Mouse (Mus musculus) neural tube, embryonic 11.5 days (tissue): ENCODE measurements around the gene Ccdc141. TPM values are rescaled to one million over a fixed set of nuclear protein-coding genes. Genes with fewer than 3 reads are reported as not detected.

Source experiments
- ATAC-seq: fragments of 200-750 bp; cut with Nextera tagmentation; 2 replicates; pipeline ENCODE4 v1.8.0; 2017; ENCODE audit warnings: moderate number of reproducible peaks, mild to moderate bottlenecking, moderate TSS enrichment, moderate library complexity; ENCODE audit not compliant: insufficient read depth, low FRiP score, low TSS enrichment
- DNase-seq: peaks from one replicate; pipeline ENCODE4 v3.0.0-alpha.2; 2015; ENCODE audit warnings: low spot score
- H3K27ac ChIP-seq: fragments of 300-500 bp; sonication (generic); 2 replicates; pipeline ENCODE4 v1.5.1; 2014; ENCODE audit warnings: low read depth, mild to moderate bottlenecking, low read length
- H3K27me3 ChIP-seq: fragments of 300-500 bp; sonication (generic); 2 replicates; pipeline ENCODE4 v1.6.1; 2014; ENCODE audit warnings: mild to moderate bottlenecking, low read length, mixed read lengths; ENCODE audit not compliant: control insufficient read depth, insufficient read depth
- H3K36me3 ChIP-seq: fragments of 300-500 bp; sonication (generic); 2 replicates; pipeline ENCODE4 v1.6.1; 2014; ENCODE audit warnings: mild to moderate bottlenecking, low read length, moderate library complexity, mixed read lengths; ENCODE audit not compliant: control insufficient read depth, insufficient read depth
- H3K4me1 ChIP-seq: fragments of 300-500 bp; sonication (generic); 2 replicates; pipeline ENCODE4 v1.6.1; 2014; ENCODE audit warnings: low read length, mixed read lengths; ENCODE audit not compliant: control insufficient read depth, insufficient read depth
- H3K4me2 ChIP-seq: fragments of 300-500 bp; sonication (generic); 2 replicates; pipeline ENCODE4 v1.6.1; 2014; ENCODE audit warnings: low read depth, mild to moderate bottlenecking, moderate library complexity
- H3K4me3 ChIP-seq: fragments of 300-500 bp; sonication (generic); 2 replicates; pipeline ENCODE4 v1.5.1; 2014; ENCODE audit warnings: low read depth, low read length
- H3K9ac ChIP-seq: fragments of 300-500 bp; sonication (generic); 2 replicates; pipeline ENCODE4 v1.6.1; 2014; ENCODE audit warnings: mild to moderate bottlenecking, low read length
- H3K9me3 ChIP-seq: fragments of 300-500 bp; sonication (generic); 2 replicates; pipeline ENCODE4 v1.6.1; 2016; ENCODE audit warnings: low read length; ENCODE audit not compliant: control insufficient read depth
- WGBS: fragments of 180-500 bp; shearing (Covaris S2); extraction: QIAGEN DNeasy Blood & Tissue Kit; methylation state at CpG from one replicate; pipeline ENCODE4 v1.1.7; 2014; 5-methylcytosine and 5-hydroxymethylcytosine counted together
- polyA plus RNA-seq: library from polyadenylated mRNA; unstranded; fragments of >200 nt; fragmentation: Nextera tagmentation; extraction: Ambion mirVana; gene quantifications from 2 replicates; pipeline ENCODE4 v1.2.1, GENCODE M21; 2014

The Ccdc141 gene
- polyA plus RNA-seq, 1 experiment from 2014 or later = 5.3 TPM

GRCm38 (mm10) chr2:77059596-77059995, 110.8 kb downstream of the Ccdc141 start:
- no peak overlapping the region for H3K4me3 ChIP-seq
- DNase-seq (no peak), ATAC-seq (no peak)
- 44% methylated on average over 8 of the region's 8 CpGs for WGBS
- H3K27me3 ChIP-seq = no peaks in the 10 kb centered on the region
- no peaks in the 10 kb centered on the region for H3K9me3 ChIP-seq
- H3K27ac ChIP-seq = no peak overlapping the region
- H3K9ac ChIP-seq = no peak overlapping the region
- H3K4me1 ChIP-seq = peaks cover 9% of the 10 kb centered on the region; the same call in 1 of the 2 replicates
- H3K36me3 ChIP-seq = no peaks in the 10 kb centered on the region
- no peak overlapping the region for H3K4me2 ChIP-seq

GRCm38 (mm10) chr2:77056367-77056766, 114.1 kb downstream of the Ccdc141 start:
- Histone ChIP-seq H3K4me2 (no peak overlapping the region), H3K4me1 (peaks cover 6% of the 10 kb centered on the region; the same call in 1 of the 2 replicates), H3K4me3 (no peak overlapping the region), H3K9ac (no peak overlapping the region), H3K27ac (no peak overlapping the region), H3K9me3 (no peaks in the 10 kb centered on the region), H3K36me3 (no peaks in the 10 kb centered on the region), H3K27me3 (no peaks in the 10 kb centered on the region)
- DNase-seq (no peak), ATAC-seq (no peak)
- WGBS = 58% methylated on average over 11 of the region's 11 CpGs

GRCm38 (mm10) chr2:77042912-77043311, 127.5 kb downstream of the Ccdc141 start:
- Histone ChIP-seq H3K27me3 (no peaks in the 10 kb centered on the region), H3K9me3 (no peaks in the 10 kb centered on the region), H3K4me1 (no peaks in the 10 kb centered on the region), H3K36me3 (no peaks in the 10 kb centered on the region), H3K4me2 (no peak overlapping the region), H3K27ac (no peak overlapping the region), H3K4me3 (no peak overlapping the region), H3K9ac (no peak overlapping the region)
- WGBS = 90% methylated on average over 3 of the region's 3 CpGs
- no peak for ATAC-seq
- DNase-seq = no peak

- DNase-seq = no peak
- no peaks in the 10 kb centered on the region for H3K4me1 ChIP-seq
- 87% methylated on average over 3 of the region's 3 CpGs for WGBS
Measured at GRCm38 (mm10) chr2:77039683-77040082, 130.8 kb downstream of the Ccdc141 start.

GRCm38 (mm10) chr2:77039281-77039680, 131.2 kb downstream of the Ccdc141 start:
- Histone ChIP-seq H3K36me3 (no peaks in the 10 kb centered on the region), H3K9me3 (no peaks in the 10 kb centered on the region), H3K27me3 (no peaks in the 10 kb centered on the region), H3K27ac (no peak overlapping the region), H3K4me3 (no peak overlapping the region), H3K4me1 (no peaks in the 10 kb centered on the region), H3K4me2 (no peak overlapping the region), H3K9ac (no peak overlapping the region)
- ATAC-seq (no peak), DNase-seq (no peak)
- WGBS = 90% methylated on average over 4 of the region's 4 CpGs

More at GRCm38 (mm10) chr2:77039683-77040082, 130.8 kb downstream of the Ccdc141 start:
- Histone ChIP-seq H3K27me3 (no peaks in the 10 kb centered on the region), H3K27ac (no peak overlapping the region), H3K4me2 (no peak overlapping the region), H3K36me3 (no peaks in the 10 kb centered on the region), H3K9me3 (no peaks in the 10 kb centered on the region), H3K4me3 (no peak overlapping the region), H3K9ac (no peak overlapping the region)
- no peak for ATAC-seq

GRCm38 (mm10) chr2:77037211-77037610, 133.2 kb downstream of the Ccdc141 start:
- no peaks in the 10 kb centered on the region for H3K4me1 ChIP-seq
- no peak overlapping the region for H3K27ac ChIP-seq
- no peak overlapping the region for H3K4me3 ChIP-seq
- H3K36me3 ChIP-seq = no peaks in the 10 kb centered on the region
- H3K9ac ChIP-seq = no peak overlapping the region
- H3K27me3 ChIP-seq = no peaks in the 10 kb centered on the region
- no peaks in the 10 kb centered on the region for H3K9me3 ChIP-seq
- no peak overlapping the region for H3K4me2 ChIP-seq
- WGBS = 90% methylated on average over 10 of the region's 10 CpGs
- DNase-seq = no peak
- no peak for ATAC-seq

GRCm38 (mm10) chr2:77034112-77034511, 136.3 kb downstream of the Ccdc141 start:
- WGBS = 83% methylated on average over 4 of the region's 4 CpGs
- Histone ChIP-seq H3K27me3 (no peaks in the 10 kb centered on the region), H3K9ac (no peak overlapping the region), H3K36me3 (no peaks in the 10 kb centered on the region), H3K27ac (no peak overlapping the region), H3K4me3 (no peak overlapping the region), H3K4me1 (no peaks in the 10 kb centered on the region), H3K4me2 (no peak overlapping the region), H3K9me3 (no peaks in the 10 kb centered on the region)
- ATAC-seq = no peak
- DNase-seq = no peak

- ATAC-seq = no peak
- no peaks in the 10 kb centered on the region for H3K27me3 ChIP-seq
- no peak for DNase-seq
- H3K4me1 ChIP-seq = no peaks in the 10 kb centered on the region
- WGBS = 81% methylated on average over 13 of the region's 13 CpGs
- H3K4me2 ChIP-seq = no peak overlapping the region
- no peak overlapping the region for H3K9ac ChIP-seq
- no peak overlapping the region for H3K4me3 ChIP-seq
- no peaks in the 10 kb centered on the region for H3K36me3 ChIP-seq
- no peak overlapping the region for H3K27ac ChIP-seq
- no peaks in the 10 kb centered on the region for H3K9me3 ChIP-seq
Measured at GRCm38 (mm10) chr2:77033322-77034060, 136.9 kb downstream of the Ccdc141 start.

- no peaks in the 10 kb centered on the region for H3K27me3 ChIP-seq
- H3K4me1 ChIP-seq = no peaks in the 10 kb centered on the region
- DNase-seq (no peak), ATAC-seq (no peak)
- H3K36me3 ChIP-seq = no peaks in the 10 kb centered on the region
- H3K27ac ChIP-seq = no peak overlapping the region
- H3K4me3 ChIP-seq = no peak overlapping the region
- H3K4me2 ChIP-seq = no peak overlapping the region
- 95% methylated on average over 2 of the region's 2 CpGs for WGBS
- no peak overlapping the region for H3K9ac ChIP-seq
- H3K9me3 ChIP-seq = no peaks in the 10 kb centered on the region
Measured at GRCm38 (mm10) chr2:77020649-77021048, 149.8 kb downstream of the Ccdc141 start.
